In the genomic region with DNA sequence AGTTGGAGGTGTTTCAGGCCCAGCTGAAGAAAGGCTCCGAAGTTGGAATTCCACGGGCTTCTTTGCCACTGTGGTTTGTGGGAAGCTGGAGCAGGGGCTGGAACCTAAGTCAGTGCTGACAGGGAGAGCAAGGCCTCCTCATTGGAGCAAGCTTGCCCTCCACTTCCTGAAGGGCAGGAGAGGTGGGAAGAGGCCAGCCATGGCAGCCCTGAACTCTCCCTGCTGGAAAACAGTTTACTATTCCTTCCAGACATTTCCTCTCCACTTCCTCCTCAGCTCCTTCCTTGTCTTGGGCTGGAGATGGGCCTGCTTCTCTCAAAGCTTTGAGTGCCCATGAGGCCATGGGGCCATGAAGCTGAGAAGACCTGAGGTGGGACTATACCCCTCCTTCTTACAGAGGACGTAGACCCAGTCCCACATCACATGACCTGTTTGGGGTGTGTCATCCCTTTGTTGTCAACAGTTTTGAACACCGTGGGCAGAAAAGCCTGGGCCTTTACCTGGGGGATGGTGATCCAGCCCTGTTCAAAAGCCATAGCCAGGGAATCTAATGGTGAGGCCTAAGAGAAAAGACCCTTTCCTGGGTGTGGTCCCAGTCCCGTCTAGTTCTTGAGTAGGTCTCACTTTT, we compare ENCODE assay signal across 11 mouse cellular contexts. TPM values are rescaled to one million over a fixed set of nuclear protein-coding genes. Genes with fewer than 3 reads are reported as not detected.
DNase-seq lines count a peak whose midpoint lies in the region; ATAC-seq lines count a peak whose summit lies in the region.
"Had no signal": no experiment of that assay in that cellular context is flagged by ENCODE, and none has a peak within 500 bp of the region (broad histone marks: within the 10 kb centered on the region; RNA-seq: fewer than 3 reads in every experiment).

No protein-coding gene starts in this region.

- peak overlapping the region; percentile 35; the same call in 1 of the 2 replicates for H3K27ac ChIP-seq in forebrain, embryonic 15.5 days (replicated peaks)
- H3K27ac ChIP-seq in forebrain, embryonic 11.5 days (ENCODE audit: low read depth, low read length), result no peak overlapping the region
- peak overlapping the region; percentile 38 for H3K27ac ChIP-seq in lung, embryonic 15.5 days
- H3K27ac ChIP-seq in embryonic facial prominence, embryonic 15.5 days (replicated peaks), result peak overlapping the region; percentile 56

- DNase-seq in forebrain, embryonic 11.5 days (ENCODE audit: low spot score), result no peak
- DNase-seq in lung, postnatal 25 days (ENCODE audit: low spot score), result no peak
- DNase-seq in naive thymus-derived CD4-positive, alpha-beta T cell, adult 2 months (ENCODE audit: low read depth), result peak; percentile 39
- DNase-seq in testis, postnatal 14 days (ENCODE audit: low spot score), result no peak
- DNase-seq in thymus, adult 18-20 months, result no peak
- DNase-seq: cerebellum, adult 11 months; gastrocnemius, postnatal 10 days; retina, postnatal 1 day had no signal

- H3K4me2 ChIP-seq in forebrain, embryonic 15.5 days (replicated peaks), result no peak overlapping the region
- H3K4me2 ChIP-seq in forebrain, embryonic 11.5 days (ENCODE audit: low read depth, low read length, severe bottlenecking), result no peak overlapping the region
- H3K4me2 ChIP-seq in lung, embryonic 15.5 days, result no peak overlapping the region
- H3K4me2 ChIP-seq in embryonic facial prominence, embryonic 15.5 days (replicated peaks), result no peak overlapping the region

- H3K27me3 ChIP-seq in forebrain, embryonic 15.5 days, result no peaks in the 10 kb centered on the region
- no peaks in the 10 kb centered on the region for H3K27me3 ChIP-seq in forebrain, embryonic 11.5 days (ENCODE audit: control insufficient read depth, insufficient read depth, low read length)
- H3K27me3 ChIP-seq in lung, embryonic 15.5 days, result no peaks in the 10 kb centered on the region
- H3K27me3 ChIP-seq in embryonic facial prominence, embryonic 15.5 days, result no peaks in the 10 kb centered on the region

- no peak overlapping the region for H3K9ac ChIP-seq in forebrain, embryonic 15.5 days (replicated peaks)
- H3K9ac ChIP-seq in forebrain, embryonic 11.5 days (ENCODE audit: low read length), result no peak overlapping the region
- H3K9ac ChIP-seq in lung, embryonic 15.5 days, result no peak overlapping the region
- no peak overlapping the region for H3K9ac ChIP-seq in embryonic facial prominence, embryonic 15.5 days

- ATAC-seq in forebrain, embryonic 15.5 days (replicated peaks), result no peak
- ATAC-seq in forebrain, embryonic 11.5 days (replicated peaks; ENCODE audit: low FRiP score), result no peak
- ATAC-seq in lung, embryonic 15.5 days (ENCODE audit: borderline replicate concordance, extremely low read depth, low FRiP score, low TSS enrichment), result no peak
- ATAC-seq in embryonic facial prominence, embryonic 15.5 days (ENCODE audit: insufficient number of reproducible peaks, low FRiP score, low TSS enrichment, low read depth), result no peak

- H3K4me3 ChIP-seq in forebrain, embryonic 15.5 days, result no peak overlapping the region
- H3K4me3 ChIP-seq in forebrain, embryonic 11.5 days (ENCODE audit: low read depth, low read length), result no peak overlapping the region
- H3K4me3 ChIP-seq in lung, embryonic 15.5 days, result no peak overlapping the region
- no peak overlapping the region for H3K4me3 ChIP-seq in embryonic facial prominence, embryonic 15.5 days (replicated peaks)

- 0 out of 2 replicates have a peak, but pooled peaks cover 4% of the 10 kb centered on the region for H3K36me3 ChIP-seq in forebrain, embryonic 15.5 days
- H3K36me3 ChIP-seq in forebrain, embryonic 11.5 days (ENCODE audit: control insufficient read depth, insufficient read depth, low read length), result no peaks in the 10 kb centered on the region; the same call in 1 of the 2 replicates
- no peaks in the 10 kb centered on the region for H3K36me3 ChIP-seq in lung, embryonic 15.5 days
- H3K36me3 ChIP-seq in embryonic facial prominence, embryonic 15.5 days, result 0 out of 2 replicates have a peak, but pooled peaks cover under 1% of the 10 kb centered on the region

- 62% methylated on average over 5 of the region's 5 CpGs for WGBS in forebrain, embryonic 15.5 days
- WGBS in forebrain, embryonic 11.5 days, result 60% methylated on average over 5 of the region's 5 CpGs
- WGBS in lung, embryonic 15.5 days, result 41% methylated on average over 5 of the region's 5 CpGs
- 49% methylated on average over 5 of the region's 5 CpGs for WGBS in embryonic facial prominence, embryonic 15.5 days

- H3K4me1 ChIP-seq in forebrain, embryonic 15.5 days, result peaks cover 55% of the 10 kb centered on the region
- peaks cover 18% of the 10 kb centered on the region for H3K4me1 ChIP-seq in forebrain, embryonic 11.5 days (replicated peaks; ENCODE audit: control insufficient read depth, insufficient read depth, low read length)
- peaks cover 46% of the 10 kb centered on the region for H3K4me1 ChIP-seq in lung, embryonic 15.5 days
- peaks cover 60% of the 10 kb centered on the region for H3K4me1 ChIP-seq in embryonic facial prominence, embryonic 15.5 days

- H3K9me3 ChIP-seq in forebrain, embryonic 15.5 days, result no peaks in the 10 kb centered on the region
- H3K9me3 ChIP-seq in forebrain, embryonic 11.5 days (ENCODE audit: control insufficient read depth, low read length), result no peaks in the 10 kb centered on the region
- no peaks in the 10 kb centered on the region for H3K9me3 ChIP-seq in lung, embryonic 15.5 days
- H3K9me3 ChIP-seq in embryonic facial prominence, embryonic 15.5 days (replicated peaks), result no peaks in the 10 kb centered on the region

RNA-seq across cellular contexts. Expression of a gene that starts 4.0 kb away (rescaled TPM):
- polyA plus RNA-seq in forebrain, embryonic 15.5 days (2015; fragmentation: Nextera tagmentation; extraction: Ambion mirVana), result 10.0 and 10.1 TPM in 2 replicates
- polyA plus RNA-seq in forebrain, embryonic 11.5 days (2014; fragmentation: Nextera tagmentation; extraction: Ambion mirVana), result 5.8 and 6.0 TPM in 2 replicates
- 3.7 and 4.5 TPM in 2 replicates for polyA plus RNA-seq in lung, embryonic 15.5 days (2015; fragmentation: Nextera tagmentation; extraction: Ambion mirVana)
- 6.3 and 6.9 TPM in 2 replicates for polyA plus RNA-seq in embryonic facial prominence, embryonic 15.5 days (2015; fragmentation: Nextera tagmentation; extraction: Ambion mirVana)
